Mouse (Mus musculus): Measurements from ENCODE around the gene Hbq1a. TPM values are rescaled to one million over a fixed set of nuclear protein-coding genes. Genes with fewer than 3 reads are reported as not detected.
"Not testable (repeated sequence)": the region's sequence is repeated elsewhere in the genome, so short reads cannot be mapped to it uniquely, and the experiment has no call there.

Gene Hbq1a
- total RNA-seq (2021), result not detected
- long read RNA-seq, experiment 1, result 0 reads
- long read RNA-seq, experiment 2, result 0 reads

DNA sequence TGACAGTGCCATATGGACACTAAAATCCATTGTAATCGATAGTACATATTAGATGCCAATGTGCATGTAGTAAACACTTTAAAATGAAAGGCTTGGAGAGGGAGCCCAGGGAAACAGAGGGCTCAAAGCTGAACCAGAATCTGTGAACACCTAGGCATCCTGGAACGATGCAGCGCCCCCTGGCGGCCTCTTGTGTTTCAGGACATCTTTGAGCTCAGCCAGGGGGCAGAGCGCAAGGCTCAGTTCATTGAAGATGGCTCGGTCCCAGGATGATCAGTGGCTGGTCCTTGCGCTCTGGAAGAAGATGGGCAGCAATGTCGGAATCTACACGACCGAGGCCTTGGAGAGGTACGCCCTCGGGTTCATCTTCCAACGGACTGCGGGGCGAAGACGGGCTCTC, at the start of gene Hbq1a:
Hbq1a (plus strand) TSS at position 205 of the 400 bp plus-strand sequence.
- peak; percentile 64 for DNase-seq

GRCm38 (mm10) chr11:32250880-32251763, 48.7 kb upstream of the Hbq1a start:
- DNase-seq, result no peak

DNA sequence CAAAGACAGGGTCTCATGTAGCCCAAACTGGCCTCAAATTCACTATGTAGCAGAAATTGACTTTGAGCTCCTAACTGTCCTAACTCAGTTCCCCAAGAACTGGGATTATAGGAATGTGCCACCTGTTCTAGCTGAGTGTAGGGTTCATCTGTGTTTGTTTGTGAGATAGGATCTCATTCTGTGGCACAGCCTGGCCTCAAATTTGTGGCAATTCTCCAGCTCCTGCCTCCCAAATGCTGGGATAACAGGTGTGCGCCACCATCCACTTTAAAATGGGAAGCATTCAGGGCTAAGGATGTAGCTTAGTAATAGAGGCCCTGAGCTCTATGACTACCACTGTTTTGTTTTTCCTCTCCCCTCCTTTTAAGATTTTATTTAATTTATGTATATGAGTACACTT, 46.7 kb upstream of the Hbq1a start:
- no peak for DNase-seq

DNA sequence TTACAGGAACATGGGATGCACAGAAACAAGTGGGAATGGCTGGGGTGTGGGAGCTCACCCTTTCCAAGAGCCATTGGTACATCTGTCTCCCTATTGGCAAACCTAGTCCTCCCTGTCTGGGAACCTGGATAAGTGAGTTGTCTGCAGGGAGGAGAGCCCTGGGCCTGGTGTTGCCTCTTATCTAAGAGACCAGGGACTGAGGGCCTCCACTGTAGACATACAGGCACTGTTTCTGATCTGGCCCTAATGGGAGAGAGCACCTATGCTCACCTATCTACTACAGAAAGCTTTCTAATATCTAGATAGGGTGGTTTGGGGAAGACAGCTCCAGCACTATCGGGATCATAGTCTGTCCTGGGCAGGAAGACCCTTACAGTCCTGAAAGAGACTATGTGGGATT, 43.7 kb upstream of the Hbq1a start:
- no peak for DNase-seq

- DNase-seq, result no peak
Measured at GRCm38 (mm10) chr11:32256566-32256965, 43.3 kb upstream of the Hbq1a start.

GRCm38 (mm10) chr11:32262674-32263415, 37.0 kb upstream of the Hbq1a start:
- DNase-seq, result no peak

DNA sequence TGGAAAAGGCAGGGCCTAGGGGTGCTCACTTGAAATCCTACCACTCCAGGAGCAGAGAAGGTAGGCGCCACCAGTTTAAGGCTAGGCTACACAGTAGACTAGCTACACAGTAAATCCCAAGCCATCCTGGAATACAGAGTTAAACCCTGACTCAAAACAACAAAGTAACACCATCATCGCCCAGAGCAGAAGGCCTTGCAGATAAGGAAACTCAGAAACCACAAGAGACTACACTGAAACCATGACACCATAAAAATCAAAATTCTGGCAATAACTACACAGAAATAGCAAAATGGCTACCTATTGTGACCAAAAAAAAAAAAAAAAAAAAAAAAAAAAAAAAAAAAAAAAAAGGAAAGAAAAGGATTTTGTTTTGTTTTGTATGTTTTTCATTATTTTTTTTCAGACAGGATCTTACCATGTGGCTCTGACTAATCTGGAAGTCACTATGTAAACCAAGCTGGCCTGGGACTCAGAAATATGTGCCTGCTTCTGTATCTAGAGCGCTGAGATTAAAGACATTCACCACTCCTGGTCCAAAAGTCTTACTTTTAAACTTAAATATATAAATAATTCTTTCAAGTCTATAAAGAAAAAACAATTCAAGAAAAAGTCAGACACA, 34.6 kb upstream of the Hbq1a start:
- DNase-seq, result no peak

GRCm38 (mm10) chr11:32266194-32266593, 33.7 kb upstream of the Hbq1a start:
- DNase-seq, result no peak

DNA sequence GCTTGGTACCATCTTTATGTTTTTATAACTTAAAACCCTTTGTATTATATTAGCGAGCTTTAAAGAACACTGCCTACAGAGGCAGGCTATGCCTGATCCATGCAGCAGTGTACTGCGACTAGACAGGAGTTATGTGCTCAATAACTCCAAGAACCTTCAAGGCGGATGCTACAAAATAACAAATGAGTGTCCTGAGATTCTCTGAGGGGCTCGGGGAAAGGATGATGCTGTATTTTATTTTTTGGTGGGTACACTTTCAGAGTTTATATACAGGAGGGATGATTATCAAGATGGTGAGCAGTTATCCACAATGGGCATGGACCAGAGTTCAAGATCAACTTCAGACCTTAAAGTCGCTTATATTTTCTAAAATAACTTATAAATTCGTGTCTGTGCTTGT, 33.1 kb upstream of the Hbq1a start:
- DNase-seq, result no peak

DNA sequence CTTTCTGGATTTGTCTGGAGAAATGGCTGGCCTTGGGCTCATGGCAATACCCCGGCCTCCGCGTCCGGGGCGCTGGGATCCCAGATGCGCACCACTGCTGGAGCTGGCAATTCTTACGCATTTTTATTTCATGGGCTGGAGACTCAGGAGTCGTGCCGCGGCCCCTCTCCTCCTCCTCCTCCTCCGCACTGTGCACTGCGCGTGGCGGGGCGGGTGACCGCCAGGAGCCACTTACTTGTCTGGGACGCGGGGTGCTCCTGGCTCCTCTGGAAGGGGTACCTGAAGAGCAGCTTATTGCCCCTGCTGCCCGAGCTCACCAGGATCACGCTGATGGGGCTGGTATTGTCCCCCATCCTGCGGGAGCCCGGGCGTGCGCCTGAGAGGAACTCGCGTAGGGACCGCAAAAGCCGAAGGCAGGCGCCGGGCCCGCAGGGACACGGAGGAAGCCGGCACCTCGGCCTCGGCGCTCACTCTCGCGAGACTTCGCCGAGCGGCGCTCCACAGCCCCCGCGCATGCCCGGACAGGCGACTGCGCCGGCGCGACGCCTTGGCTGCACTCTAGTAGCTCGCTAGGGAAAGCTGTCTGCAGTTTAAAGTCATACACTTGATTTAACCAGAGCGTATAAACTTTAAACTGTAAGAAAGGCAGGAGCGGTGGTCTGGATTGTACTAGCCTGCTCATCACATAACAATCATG, 32.5 kb upstream of the Hbq1a start, which contains the start of gene Nprl3:
Nprl3 (minus strand) TSS at position 520 of the 697 bp plus-strand sequence.
- peak; percentile 98 for DNase-seq

- DNase-seq, result no peak
Measured at GRCm38 (mm10) chr11:32267964-32268363, 31.9 kb upstream of the Hbq1a start.

DNA sequence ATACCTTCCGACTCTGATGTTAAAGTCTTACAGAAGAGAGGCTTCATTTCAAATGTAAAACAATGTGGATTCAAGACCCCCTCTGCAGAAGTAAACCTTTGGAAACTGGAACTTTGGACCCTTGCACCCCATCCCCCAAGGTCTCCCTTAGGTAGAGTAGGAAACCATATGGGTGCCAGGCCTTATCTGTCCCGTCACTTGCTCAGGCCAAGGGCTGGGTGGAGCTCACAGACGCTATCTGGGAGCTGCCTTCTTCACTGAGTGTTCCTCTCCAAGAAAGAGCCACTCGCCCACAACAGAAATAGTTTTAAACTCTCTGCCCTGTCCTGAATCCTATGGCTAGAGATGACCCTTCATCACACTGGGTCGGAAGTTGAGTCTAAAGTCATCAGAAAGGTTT, 30.9 kb upstream of the Hbq1a start:
- DNase-seq, result no peak

DNA sequence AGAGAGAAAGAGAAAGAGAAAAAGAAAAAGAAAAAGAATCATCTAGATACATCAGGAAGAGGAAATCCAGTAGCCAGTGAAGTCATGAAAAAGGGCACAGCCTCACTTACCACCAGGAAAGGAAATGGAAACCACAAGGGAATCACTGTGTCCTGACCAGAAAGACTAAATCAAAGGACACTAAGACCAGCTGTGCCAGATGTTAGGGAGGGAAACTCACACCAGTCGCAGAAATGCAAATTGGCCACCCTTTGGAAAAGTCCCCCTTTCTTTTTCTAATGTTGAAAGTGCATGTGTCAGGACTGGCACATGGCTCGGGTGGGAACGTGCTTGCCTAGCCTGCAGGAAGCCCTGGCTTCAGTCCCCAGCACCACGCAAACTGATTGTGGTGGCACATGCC, 28.7 kb upstream of the Hbq1a start:
- DNase-seq, result no peak

GRCm38 (mm10) chr11:32276347-32276746, 23.5 kb upstream of the Hbq1a start, which contains the start of gene Hba-x:
Gene Hba-x (plus strand): TSS chr11:32276400.
- no peak for DNase-seq

DNA sequence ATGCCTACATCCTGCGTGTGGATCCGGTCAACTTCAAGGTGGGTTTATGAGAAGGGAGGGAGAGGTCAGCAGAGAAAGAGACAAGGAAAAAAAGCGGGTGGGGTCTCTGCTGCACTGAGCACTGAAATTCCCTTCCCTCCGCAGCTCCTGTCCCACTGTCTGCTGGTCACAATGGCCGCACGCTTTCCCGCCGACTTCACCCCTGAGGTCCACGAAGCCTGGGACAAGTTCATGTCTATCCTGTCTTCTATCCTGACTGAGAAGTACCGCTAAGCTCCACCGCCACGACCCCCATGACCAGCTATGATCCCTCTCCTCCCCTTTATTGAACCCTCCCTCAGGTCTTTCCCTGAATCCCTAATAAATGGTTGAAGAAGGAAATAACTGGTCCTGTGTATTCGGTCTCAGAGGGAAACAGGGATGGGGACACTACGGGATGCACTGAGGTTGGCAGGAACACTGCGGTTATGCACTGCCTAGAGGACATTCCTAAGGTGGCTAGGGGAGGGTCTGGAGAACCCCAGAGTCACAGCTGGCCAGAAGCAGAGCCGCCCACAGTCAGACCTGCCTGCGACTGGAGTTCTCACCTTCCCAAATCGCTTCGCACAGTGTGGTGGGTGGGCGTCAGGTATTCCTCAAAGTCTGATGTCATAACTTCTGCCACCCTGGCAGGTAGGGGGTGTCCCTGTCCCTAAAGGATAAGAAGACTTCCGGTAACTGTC, 22.0 kb upstream of the Hbq1a start:
- no peak for DNase-seq

- no peak for DNase-seq
Measured at GRCm38 (mm10) chr11:32278458-32278957, 21.4 kb upstream of the Hbq1a start.

DNA sequence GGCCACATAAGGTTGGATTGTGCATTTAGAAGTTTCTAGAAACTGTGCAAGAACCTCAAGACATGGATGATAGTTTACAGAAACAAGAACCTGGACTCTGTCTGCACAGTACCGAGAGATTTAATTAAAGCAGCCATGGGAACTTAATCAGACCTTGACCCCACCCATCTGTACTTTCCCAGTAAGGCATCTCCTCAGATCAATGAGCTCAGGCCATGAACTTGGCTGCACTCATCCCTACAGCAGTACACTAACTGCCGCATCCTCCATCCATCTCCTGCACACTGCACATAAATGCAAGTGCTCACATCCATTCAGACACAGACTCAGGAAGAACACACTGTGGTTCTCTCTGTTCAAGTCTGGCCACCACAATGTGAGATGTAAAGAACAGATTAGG, 19.2 kb upstream of the Hbq1a start:
- no peak for DNase-seq

DNA sequence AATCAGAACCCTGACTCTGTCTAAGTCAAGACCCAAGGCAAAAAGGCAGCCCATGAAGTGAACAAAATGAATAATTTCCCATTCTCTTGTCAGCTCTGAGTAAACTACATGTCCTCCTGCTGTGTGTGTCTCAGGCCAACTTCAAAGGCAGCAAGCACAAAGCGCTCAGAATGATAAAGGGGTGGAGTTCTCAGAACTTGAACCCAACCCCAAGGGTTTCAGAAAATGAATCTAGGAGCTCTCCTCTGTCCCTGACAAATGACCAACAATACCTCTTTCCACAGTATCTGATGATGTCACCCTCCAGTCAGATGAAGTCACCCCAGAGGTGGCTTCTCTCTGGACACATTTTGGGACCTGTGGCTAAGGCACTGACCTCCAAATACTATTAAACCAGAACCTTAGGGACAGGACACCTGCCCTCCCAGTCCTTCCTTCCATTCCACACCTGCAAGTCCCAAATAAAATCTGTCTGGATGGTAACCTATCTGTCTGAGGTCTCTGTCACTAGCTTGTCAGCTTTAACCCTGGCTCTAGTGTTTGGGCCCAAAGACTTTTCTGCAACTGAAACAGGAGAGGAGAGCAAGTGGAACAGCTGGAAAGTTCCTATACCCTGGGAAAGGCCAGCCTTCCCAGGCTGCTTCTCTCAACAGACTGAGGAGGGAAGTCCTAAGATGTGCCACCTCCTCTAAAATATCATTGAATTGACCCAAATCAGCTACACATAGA, 18.3 kb upstream of the Hbq1a start:
- no peak for DNase-seq

DNA sequence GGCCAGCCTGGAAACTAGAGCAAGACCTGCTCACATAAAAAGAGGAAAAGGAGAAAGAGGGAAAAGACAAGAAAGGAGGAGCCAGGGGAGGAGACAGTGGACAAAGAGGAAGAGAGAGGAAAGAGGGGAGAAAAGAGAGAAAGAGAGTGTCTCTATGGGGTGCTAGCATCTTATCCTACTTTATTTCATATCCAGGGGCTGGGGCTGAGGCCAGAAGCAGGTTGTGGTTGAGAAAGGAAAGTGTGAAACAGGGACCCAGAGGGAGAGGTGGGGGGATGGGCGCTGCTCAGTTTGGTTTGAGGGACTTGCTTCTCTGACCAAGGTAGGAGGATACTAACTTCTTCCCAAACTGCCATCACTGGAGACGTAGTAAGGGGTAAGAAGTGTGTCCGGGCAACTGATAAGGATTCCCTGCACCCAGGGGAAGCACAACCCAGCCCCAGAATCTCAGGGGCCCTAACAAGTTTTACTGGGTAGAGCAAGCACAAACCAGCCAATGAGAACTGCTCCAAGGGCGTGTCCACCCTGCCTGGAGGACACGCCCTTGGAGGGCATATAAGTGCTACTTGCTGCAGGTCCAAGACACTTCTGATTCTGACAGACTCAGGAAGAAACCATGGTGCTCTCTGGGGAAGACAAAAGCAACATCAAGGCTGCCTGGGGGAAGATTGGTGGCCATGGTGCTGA, 16.6 kb upstream of the Hbq1a start, which contains the start of gene Hba-a1:
Hba-a1 (plus strand) TSS at position 421 of the 687 bp plus-strand sequence.
- DNase-seq, result not testable (repeated sequence)

DNA sequence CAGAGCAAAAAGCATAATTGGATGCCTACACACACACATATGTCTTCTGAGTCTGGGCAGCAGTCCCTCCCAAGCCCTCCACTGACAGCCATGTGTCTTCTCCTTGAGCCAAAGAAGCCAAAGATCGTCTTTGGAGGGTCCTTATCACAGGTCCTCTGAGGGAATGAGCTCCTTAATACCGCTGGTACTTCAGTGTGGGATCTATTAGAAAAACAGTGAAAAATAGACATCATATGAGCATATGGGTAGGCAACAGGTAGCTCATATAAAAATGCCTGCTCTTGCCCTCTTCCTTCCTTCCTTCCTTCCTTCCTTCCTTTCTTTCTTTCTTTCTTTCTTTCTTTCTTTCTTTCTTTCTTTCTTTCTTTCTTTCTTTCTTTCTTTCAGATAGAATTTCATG, 15.3 kb upstream of the Hbq1a start:
- DNase-seq, result not testable (repeated sequence)

Measured in gastrocnemius, postnatal 10 days (tissue).